Mouse (Mus musculus): Measurements from ENCODE around the gene Tet3.

The Tet3 gene

DNA sequence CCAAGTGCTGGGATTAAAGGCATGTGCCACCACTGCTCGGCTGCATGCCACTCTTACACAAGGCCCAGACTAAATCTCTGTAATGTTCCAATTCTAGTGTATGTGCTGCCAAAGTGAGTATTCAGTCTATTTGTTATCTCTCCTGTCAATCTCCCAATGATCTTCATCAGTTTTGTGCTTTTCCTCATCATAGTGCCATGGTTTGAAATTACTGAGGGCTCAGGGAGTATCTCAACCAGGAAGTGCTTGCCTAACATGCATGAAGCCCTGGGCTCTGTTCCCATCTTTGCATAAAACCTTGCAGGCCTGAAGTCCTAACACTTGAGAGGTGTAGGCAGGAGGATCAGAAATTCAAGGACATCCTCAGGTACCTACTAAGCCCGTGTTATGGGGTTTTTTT lies 136.1 kb downstream of the Tet3 start:
- DNase-seq = no peak

DNA sequence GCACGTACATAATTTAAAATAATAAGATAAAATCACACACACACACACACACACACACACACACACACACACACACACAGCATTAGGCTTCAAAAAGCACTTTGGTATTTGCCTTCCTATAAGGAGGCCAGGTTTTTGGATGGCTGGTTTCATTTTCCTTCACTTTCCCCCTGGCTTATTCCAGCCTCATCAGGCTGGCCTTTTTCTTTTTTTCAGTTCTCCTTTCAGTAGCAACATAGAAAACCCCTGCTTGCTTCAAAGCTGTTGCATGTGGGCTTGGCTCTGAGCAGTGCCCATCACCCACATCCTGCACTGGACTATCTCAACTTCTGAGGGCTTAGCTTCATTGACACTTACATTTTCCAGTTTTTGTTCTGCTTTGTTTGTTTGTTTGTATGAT lies 137.0 kb downstream of the Tet3 start:
- DNase-seq = no peak

DNA sequence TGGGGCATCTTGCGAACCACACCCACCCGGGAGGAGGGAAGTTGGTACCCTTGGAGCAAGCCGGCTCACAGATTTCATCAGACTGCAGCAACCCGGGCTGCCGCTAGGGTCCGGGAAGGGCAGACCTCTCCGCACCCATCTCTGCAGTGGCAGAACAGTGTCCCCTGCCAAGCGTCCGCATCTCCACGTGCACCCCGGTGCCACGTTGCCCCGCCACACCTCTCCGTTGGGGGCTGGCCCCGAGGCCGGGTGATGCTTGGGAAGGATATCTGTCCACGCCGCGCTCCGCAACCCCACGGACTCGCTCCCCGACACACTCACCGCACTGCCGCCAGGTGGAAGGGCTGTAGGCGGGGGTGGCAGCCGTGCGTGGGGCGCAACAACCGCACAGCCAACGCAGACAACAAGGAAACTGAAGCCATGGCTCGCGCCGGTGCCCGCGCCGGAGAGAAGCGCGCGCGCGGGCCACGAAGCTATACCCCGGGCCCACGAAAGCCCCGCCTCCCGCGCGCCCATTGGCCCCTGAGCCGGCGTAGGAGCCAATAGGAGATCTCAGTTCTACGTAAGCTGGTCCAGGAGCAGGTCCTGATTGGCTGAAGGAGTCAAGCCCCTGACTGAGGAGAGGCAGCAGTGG lies 141.7 kb downstream of the Tet3 start:
- DNase-seq = peak; percentile 96

DNA sequence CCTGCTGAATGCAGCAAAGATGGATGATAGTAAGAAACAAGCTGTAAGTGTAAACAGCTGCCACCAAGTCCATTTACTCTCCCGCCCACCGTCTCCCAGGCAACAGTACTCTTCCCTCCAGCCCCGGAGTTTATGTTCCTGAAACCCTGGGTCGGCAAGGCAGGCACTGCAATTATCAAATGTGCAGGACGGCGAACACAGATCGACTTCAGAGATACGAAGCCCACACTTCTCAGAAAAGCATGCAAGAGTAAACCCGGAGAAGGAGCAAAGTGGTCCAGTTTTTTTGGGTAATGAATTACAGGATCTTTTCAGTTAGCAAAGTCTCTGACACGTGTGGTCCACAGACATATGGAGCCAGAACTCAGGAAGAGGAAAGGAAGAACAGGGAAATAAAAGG lies 142.9 kb downstream of the Tet3 start:
- DNase-seq = peak; percentile 20

DNA sequence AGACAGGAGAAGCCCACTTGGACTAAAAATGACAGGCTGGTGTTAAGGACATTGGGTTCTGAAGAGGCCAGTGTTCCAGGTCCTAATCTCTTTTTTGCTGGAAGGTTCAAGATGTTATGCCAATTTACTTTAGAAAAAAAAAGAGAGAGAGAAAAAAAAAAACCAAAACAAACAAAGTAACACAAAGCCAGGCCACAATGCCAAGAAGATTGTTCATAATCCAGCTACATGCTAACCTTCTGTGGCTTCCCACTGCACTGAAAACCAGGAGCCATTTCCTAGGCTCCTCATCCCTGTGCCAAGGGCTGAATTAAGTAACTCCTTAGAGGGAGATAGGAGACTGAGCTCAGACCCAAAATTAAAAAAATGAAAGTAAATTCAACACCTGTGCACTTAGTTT lies 143.6 kb downstream of the Tet3 start:
- no peak for DNase-seq

DNA sequence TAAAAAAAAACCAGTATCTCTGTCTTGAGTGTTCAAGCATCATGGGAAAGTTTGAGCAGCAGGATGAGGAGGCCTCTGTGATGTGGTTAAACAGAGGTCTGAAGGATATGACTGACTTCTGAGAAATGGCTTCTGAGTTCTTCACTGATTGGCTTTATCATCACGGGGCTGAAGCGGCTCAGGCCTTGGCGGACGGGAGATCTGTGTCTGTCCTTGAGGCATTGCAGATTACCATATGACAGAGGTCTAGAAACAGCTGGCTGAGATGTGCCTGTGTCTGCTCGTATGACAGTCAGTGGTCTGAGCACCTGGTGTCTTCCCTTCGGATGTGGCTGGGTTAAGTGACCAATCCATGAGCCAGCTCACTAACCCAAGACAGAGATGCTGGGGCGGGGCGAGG lies 146.4 kb downstream of the Tet3 start:
- DNase-seq = peak; percentile 18
